Mouse (Mus musculus) midbrain, embryonic 16.5 days (tissue): ENCODE measurements at regions not wholly inside any gene's neighbourhood (a gene's known extent, or its start where the extent isn't known, plus 50 kb on each side); places are given as distances from the start of the nearest gene placed in this dataset.

Source experiments
- ATAC-seq: fragments of 200-750 bp; cut with Nextera tagmentation; 2 replicates; pipeline ENCODE4 v1.8.0; 2017; ENCODE audit warnings: moderate TSS enrichment
- H3K27ac ChIP-seq: fragments of 300-500 bp; sonication (generic); 2 replicates; pipeline ENCODE4 v1.5.1; 2014; ENCODE audit warnings: mild to moderate bottlenecking, low read length, mixed read lengths
- H3K27me3 ChIP-seq: fragments of 300-500 bp; sonication (generic); 2 replicates; pipeline ENCODE4 v1.6.1; 2014; ENCODE audit warnings: low read depth, low read length, mixed read lengths; ENCODE audit not compliant: control insufficient read depth, insufficient read depth
- H3K36me3 ChIP-seq: fragments of 300-500 bp; sonication (generic); 2 replicates; pipeline ENCODE4 v1.6.1; 2014; ENCODE audit warnings: mild to moderate bottlenecking, low read length, moderate library complexity, mixed read lengths; ENCODE audit not compliant: control insufficient read depth, insufficient read depth
- H3K4me1 ChIP-seq: fragments of 300-500 bp; sonication (generic); 2 replicates; pipeline ENCODE4 v1.6.1; 2014; ENCODE audit warnings: mild to moderate bottlenecking, low read length, mixed read lengths; ENCODE audit not compliant: control insufficient read depth, insufficient read depth
- H3K4me2 ChIP-seq: fragments of 300-500 bp; sonication (generic); 2 replicates; pipeline ENCODE4 v1.6.1; 2014; ENCODE audit warnings: mild to moderate bottlenecking, low read length, mixed read lengths
- H3K4me3 ChIP-seq: fragments of 300-500 bp; sonication (generic); 2 replicates; pipeline ENCODE4 v1.5.1; 2014; ENCODE audit warnings: low read depth, mild to moderate bottlenecking, low read length, moderate library complexity, mixed read lengths
- H3K9ac ChIP-seq: fragments of 300-500 bp; sonication (generic); 2 replicates; pipeline ENCODE4 v1.6.1; 2014; ENCODE audit warnings: low read depth, low read length, mixed read lengths
- H3K9me3 ChIP-seq: fragments of 300-500 bp; sonication (generic); replicated peaks from 2 replicates; pipeline ENCODE4 v1.6.1; 2014; ENCODE audit warnings: mild to moderate bottlenecking, low read length, mixed read lengths; ENCODE audit not compliant: control insufficient read depth, poor library complexity, severe bottlenecking
- WGBS: fragments of 180-500 bp; shearing (Covaris S2); extraction: QIAGEN DNeasy Blood & Tissue Kit; methylation state at CpG from one replicate; pipeline ENCODE4 v1.1.7; 2014; 5-methylcytosine and 5-hydroxymethylcytosine counted together

DNA sequence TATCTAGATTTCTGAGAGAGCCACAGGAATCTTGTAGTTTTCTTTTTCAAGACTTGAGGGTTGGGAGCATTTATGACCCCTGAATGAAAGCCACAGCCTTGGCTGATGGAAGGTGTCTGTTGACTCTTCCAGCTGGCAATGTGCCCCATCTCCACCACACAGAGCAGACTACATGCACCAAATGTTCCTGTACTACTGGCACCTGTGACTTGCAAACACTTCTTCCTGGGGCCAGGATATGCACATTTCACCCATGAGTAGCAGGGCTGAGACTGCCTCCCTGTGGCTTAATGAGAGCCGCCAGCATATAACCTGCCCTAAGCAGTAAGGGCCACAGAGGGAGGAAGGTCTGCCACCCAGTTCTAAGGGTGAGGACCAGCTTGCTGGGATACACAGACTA, 390.5 kb upstream of the Spred2 start:
- Histone ChIP-seq H3K27ac (no peak overlapping the region), H3K4me1 (peaks cover 10% of the 10 kb centered on the region), H3K36me3 (no peaks in the 10 kb centered on the region), H3K4me3 (no peak overlapping the region), H3K4me2 (no peak overlapping the region), H3K9me3 (no peaks in the 10 kb centered on the region), H3K9ac (no peak overlapping the region), H3K27me3 (no peaks in the 10 kb centered on the region)
- 83% methylated on average over 1 of the region's 1 CpGs for WGBS
- no peak for ATAC-seq

DNA sequence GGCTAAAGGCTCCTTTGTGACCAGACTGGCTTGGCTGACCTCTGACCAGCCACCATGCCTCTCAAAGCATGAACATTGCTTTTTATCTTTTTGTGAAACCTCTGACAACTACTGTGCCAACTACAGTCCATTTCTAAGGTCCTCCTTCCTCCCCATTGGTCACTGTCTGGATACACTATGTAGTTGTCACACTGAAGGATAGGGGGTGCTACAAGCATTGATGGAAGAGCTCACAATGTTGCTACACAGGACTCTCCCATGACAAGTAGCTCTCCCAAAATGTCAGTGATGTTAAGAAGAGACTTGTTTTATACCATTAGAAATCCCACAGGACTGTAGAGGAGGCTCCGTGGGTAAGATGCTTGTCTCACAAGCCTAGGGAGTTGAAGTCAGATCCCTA, 389.0 kb upstream of the Spred2 start:
- no peak for ATAC-seq
- Histone ChIP-seq H3K4me1 (peaks cover 3% of the 10 kb centered on the region), H3K27ac (no peak overlapping the region), H3K36me3 (no peaks in the 10 kb centered on the region), H3K4me2 (no peak overlapping the region), H3K4me3 (no peak overlapping the region), H3K9me3 (no peaks in the 10 kb centered on the region), H3K27me3 (no peaks in the 10 kb centered on the region), H3K9ac (no peak overlapping the region)
- 88% methylated on average over 1 of the region's 1 CpGs for WGBS

DNA sequence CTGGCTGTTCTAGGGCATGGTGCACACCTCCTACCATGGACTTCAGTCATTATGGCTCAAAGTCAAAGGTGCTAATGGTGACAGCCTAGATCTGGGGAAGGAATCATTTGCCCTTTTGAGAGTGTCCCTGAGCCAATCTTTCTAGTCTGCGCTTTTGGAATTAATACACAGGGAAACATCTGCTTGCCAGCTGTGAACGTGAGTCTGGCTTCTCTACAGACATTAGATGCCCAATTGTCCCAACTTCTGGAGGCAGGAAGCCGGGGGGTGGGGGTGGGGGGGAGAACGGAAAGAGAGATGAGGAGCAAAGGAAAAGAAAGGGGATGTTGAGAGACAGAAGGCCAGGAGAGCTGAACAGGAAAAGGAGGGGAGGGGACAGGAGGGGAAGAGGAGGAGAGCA, 377.9 kb upstream of the Spred2 start:
- ATAC-seq, result no peak
- H3K9ac ChIP-seq, result no peak overlapping the region
- no peak overlapping the region for H3K27ac ChIP-seq
- no peaks in the 10 kb centered on the region for H3K9me3 ChIP-seq
- H3K4me1 ChIP-seq, result no peaks in the 10 kb centered on the region
- H3K4me3 ChIP-seq, result no peak overlapping the region
- no peaks in the 10 kb centered on the region for H3K36me3 ChIP-seq
- no peaks in the 10 kb centered on the region for H3K27me3 ChIP-seq
- 78% methylated on average over 4 of the region's 4 CpGs for WGBS
- H3K4me2 ChIP-seq, result no peak overlapping the region

DNA sequence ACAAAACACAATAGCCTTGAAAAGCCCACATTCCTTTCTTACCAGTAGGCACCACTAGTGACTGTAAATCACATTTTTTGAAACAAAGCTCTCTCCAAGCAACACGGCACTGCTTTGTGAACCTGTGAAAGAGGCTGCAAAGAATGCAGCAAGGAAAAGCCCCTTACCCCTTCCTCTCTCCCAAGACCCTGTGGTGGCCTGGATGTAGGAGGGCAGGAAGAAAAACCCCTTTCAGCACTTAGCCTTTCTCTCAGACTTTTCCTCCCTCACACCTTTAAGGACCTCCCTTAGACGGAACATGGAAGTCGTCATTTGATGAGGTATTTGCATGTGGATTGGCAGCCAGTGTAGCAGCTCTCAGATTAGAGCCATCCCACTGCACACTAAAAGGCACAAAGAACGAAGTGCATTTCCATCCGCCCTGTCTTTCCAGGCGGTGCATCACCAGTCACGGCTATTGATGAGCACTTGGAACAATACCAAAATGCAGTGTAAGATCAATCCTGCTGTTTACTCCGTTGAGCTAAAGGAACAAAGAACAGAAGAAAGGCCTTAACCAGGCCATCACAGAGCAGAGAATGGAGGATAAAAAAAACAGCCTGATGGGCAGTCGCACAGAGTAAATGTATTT, 369.7 kb upstream of the Spred2 start:
- no peak overlapping the region for H3K4me2 ChIP-seq
- H3K4me3 ChIP-seq, result no peak overlapping the region
- peak; percentile 86 for ATAC-seq
- H3K27me3 ChIP-seq, result no peaks in the 10 kb centered on the region
- H3K27ac ChIP-seq, result peak overlapping the region; percentile 56
- H3K36me3 ChIP-seq, result no peaks in the 10 kb centered on the region
- no peaks in the 10 kb centered on the region for H3K9me3 ChIP-seq
- 8% methylated on average over 9 of the region's 9 CpGs for WGBS
- H3K4me1 ChIP-seq, result peaks cover 10% of the 10 kb centered on the region; the same call in 1 of the 2 replicates
- no peak overlapping the region for H3K9ac ChIP-seq

DNA sequence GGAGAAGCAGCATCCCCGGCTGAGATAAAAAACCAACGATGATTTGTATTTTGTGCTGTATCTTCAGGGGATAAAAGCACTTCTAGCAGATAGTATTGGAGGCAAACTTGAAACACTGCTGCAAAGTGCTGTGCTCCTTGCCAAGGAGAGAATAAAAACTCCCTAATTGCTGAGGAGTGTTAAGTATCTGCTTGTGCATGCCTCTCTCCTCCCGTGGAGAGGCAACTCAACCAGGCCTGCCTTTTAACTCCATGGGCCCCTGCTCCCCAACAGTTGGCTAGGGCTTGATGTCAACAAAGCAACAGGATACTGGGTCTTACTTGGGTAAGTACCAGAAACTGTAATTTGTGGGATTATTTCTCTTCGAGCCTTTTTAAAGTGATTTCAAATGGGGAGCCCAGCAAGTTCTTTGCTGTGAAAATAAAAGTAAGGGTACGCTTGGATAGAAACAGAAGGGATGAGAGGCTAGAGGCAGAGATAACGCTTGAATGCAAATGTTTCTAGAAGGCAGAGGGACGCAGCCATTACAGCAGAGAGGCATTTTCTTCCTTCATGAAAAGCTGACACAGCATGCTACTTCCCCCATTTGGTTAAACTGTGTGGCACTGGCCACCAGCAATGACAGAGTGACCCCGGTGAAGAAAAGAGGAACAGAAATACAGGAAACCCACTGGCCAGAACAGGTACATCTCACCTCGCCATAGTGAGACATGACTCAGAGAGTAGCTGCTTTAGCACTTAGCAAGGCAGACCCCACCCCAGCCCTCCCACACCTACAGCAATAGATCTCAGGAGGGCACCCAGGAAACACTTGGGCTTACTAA, 369.0 kb upstream of the Spred2 start:
- Histone ChIP-seq H3K9ac (no peak overlapping the region), H3K27ac (peak overlapping the region; percentile 23; the same call in 1 of the 2 replicates), H3K27me3 (no peaks in the 10 kb centered on the region), H3K4me1 (peaks cover 10% of the 10 kb centered on the region; the same call in 1 of the 2 replicates), H3K9me3 (no peaks in the 10 kb centered on the region), H3K36me3 (no peaks in the 10 kb centered on the region), H3K4me3 (no peak overlapping the region), H3K4me2 (no peak overlapping the region)
- peak; percentile 76 for ATAC-seq
- 25% methylated on average over 9 of the region's 9 CpGs for WGBS

DNA sequence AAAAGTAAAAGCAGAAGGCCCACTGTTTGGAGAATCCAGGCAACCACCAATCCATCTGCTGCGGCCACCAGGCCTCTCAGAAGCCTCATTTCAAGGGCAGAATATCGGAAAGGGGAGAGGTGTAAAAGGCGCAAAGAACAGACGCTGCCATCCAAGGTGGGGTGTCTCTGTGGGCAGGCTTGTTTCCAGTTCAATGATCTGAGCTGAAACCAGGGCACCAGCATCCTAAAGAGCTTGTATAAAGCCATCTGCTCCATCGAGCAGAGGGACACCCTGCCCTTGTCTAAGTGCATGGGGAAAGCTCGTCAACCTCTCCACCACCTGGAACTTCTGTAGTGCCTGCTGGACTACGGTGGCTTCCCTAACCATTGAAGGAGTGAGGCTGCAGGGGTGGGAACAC, 363.7 kb upstream of the Spred2 start:
- H3K4me2 ChIP-seq, result no peak overlapping the region
- H3K9ac ChIP-seq, result no peak overlapping the region
- H3K9me3 ChIP-seq, result no peaks in the 10 kb centered on the region
- no peaks in the 10 kb centered on the region for H3K27me3 ChIP-seq
- H3K27ac ChIP-seq, result no peak overlapping the region
- no peak for ATAC-seq
- H3K4me1 ChIP-seq, result 0 out of 2 replicates have a peak, but pooled peaks cover 1% of the 10 kb centered on the region
- H3K36me3 ChIP-seq, result no peaks in the 10 kb centered on the region
- WGBS, result 79% methylated on average over 7 of the region's 7 CpGs
- no peak overlapping the region for H3K4me3 ChIP-seq

DNA sequence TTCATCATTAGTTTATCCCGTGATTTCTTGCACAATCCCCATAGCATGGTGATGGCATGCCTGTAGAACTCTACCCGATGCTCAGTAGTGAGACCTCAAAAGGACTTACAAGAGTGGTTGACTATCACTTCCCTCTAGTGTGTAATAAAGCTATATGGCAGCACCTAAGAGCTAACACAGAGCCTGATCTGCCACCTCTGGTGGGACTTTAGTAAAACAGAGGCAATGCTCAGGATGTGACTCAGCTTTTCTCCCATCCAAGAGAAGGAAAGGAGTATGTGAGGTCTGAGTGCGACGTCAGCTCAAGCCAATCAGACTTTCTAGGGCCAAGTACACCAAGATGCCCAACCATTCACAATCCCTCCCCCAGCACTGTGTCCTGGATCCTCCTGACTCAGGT, 361.5 kb upstream of the Spred2 start:
- Histone ChIP-seq H3K4me2 (no peak overlapping the region), H3K9ac (no peak overlapping the region), H3K27ac (no peak overlapping the region), H3K36me3 (no peaks in the 10 kb centered on the region), H3K4me1 (no peaks in the 10 kb centered on the region), H3K27me3 (no peaks in the 10 kb centered on the region), H3K4me3 (no peak overlapping the region), H3K9me3 (no peaks in the 10 kb centered on the region)
- ATAC-seq, result no peak
- 92% methylated on average over 4 of the region's 4 CpGs for WGBS

DNA sequence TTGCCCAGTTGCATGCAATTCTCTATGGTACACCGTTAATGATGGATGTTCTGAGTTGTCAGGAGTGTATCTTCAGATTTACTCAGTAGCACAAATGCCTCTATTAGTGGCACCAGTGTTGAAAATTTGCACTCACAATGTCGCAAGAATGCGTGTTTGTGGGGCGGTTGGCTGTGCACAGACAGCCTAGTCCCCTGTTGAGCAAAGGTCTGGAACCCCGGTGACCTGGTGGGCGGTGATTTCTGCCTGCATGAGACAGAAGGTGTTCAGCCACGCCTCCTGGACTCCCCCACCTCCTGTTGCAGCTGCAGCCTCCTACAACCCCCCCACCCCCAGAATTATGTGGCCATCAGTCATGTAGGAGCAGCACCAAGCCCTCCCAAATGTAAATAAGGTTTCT, 338.9 kb upstream of the Spred2 start:
- Histone ChIP-seq H3K4me1 (no peaks in the 10 kb centered on the region), H3K9ac (no peak overlapping the region), H3K36me3 (no peaks in the 10 kb centered on the region), H3K4me2 (no peak overlapping the region), H3K9me3 (no peaks in the 10 kb centered on the region), H3K4me3 (no peak overlapping the region), H3K27me3 (no peaks in the 10 kb centered on the region), H3K27ac (no peak overlapping the region)
- 88% methylated on average over 7 of the region's 7 CpGs for WGBS
- ATAC-seq, result no peak
